Mouse (Mus musculus) intestine, postnatal 0 days (tissue): ENCODE data around the gene Hsh2d. TPM values are rescaled to one million over a fixed set of nuclear protein-coding genes. Genes with fewer than 3 reads are reported as not detected.

Source experiments
- ATAC-seq: fragments of 200-750 bp; cut with Nextera tagmentation; 2 replicates; pipeline ENCODE4 v1.8.0; 2017; ENCODE audit warnings: mild to moderate bottlenecking, moderate TSS enrichment, moderate library complexity
- H3K27ac ChIP-seq: fragments of 300-500 bp; sonication (generic); 2 replicates; pipeline ENCODE4 v1.5.1; 2014; ENCODE audit warnings: mild to moderate bottlenecking, low read depth, low read length, moderate library complexity
- H3K27me3 ChIP-seq: fragments of 300-500 bp; sonication (generic); replicated peaks from 2 replicates; pipeline ENCODE4 v1.6.1; 2014; ENCODE audit warnings: low read length, mixed read lengths; ENCODE audit not compliant: control insufficient read depth, insufficient read depth
- H3K36me3 ChIP-seq: fragments of 300-500 bp; sonication (generic); 2 replicates; pipeline ENCODE4 v1.6.1; 2014; ENCODE audit warnings: mild to moderate bottlenecking, moderate library complexity; ENCODE audit not compliant: control insufficient read depth, insufficient read depth
- H3K4me1 ChIP-seq: fragments of 300-500 bp; sonication (generic); replicated peaks from 2 replicates; pipeline ENCODE4 v1.6.1; 2014; ENCODE audit warnings: antibody characterized with exemption, low read length, mixed read lengths; ENCODE audit not compliant: control insufficient read depth, insufficient read depth
- H3K4me2 ChIP-seq: fragments of 300-500 bp; sonication (generic); replicated peaks from 2 replicates; pipeline ENCODE4 v1.6.1; 2014; ENCODE audit warnings: low read depth, mild to moderate bottlenecking, moderate library complexity
- H3K4me3 ChIP-seq: fragments of 300-500 bp; sonication (generic); 2 replicates; pipeline ENCODE4 v1.5.1; 2014; ENCODE audit warnings: low read depth, low read length
- H3K9ac ChIP-seq: fragments of 300-500 bp; sonication (generic); 2 replicates; pipeline ENCODE4 v1.6.1; 2014; ENCODE audit warnings: mild to moderate bottlenecking, low read depth, low read length
- H3K9me3 ChIP-seq: fragments of 300-500 bp; sonication (generic); 2 replicates; pipeline ENCODE4 v1.6.1; 2016; ENCODE audit warnings: mixed run types; ENCODE audit not compliant: control insufficient read depth
- CTCF ChIP-seq: sonication (generic); IDR thresholded peaks from 2 replicates; pipeline ENCODE4 v1.5.1; 2016; ENCODE audit warnings: low read depth, mild to moderate bottlenecking, control low read depth, antibody characterized with exemption, moderate library complexity
- WGBS: fragments of 180-500 bp; shearing (Covaris S2); extraction: QIAGEN DNeasy Blood & Tissue Kit; methylation state at CpG from one replicate; pipeline ENCODE4 v1.1.7; 2014; 5-methylcytosine and 5-hydroxymethylcytosine counted together
- polyA plus RNA-seq: library from polyadenylated mRNA; unstranded; fragments of >200 nt; fragmentation: Nextera tagmentation; extraction: Ambion mirVana; gene quantifications from 2 replicates; pipeline ENCODE4 v1.2.1, GENCODE M21; 2015

The Hsh2d gene
- polyA plus RNA-seq, 1 experiment from 2014 or later: 3.6 TPM

GRCm38 (mm10) chr8:72160707-72161697, 28.4 kb upstream of the Hsh2d start, which contains the start of gene Rab8a:
Rab8a (plus strand) TSS chr8:72161200.
- H3K4me2 ChIP-seq: peak within 1 kb of the TSS; percentile 84
- WGBS: under 1% methylated on average over 82 of the region's 82 CpGs
- peak within 1 kb of the TSS; percentile 93 for H3K4me3 ChIP-seq
- ATAC-seq: peak; percentile 99
- H3K27me3 ChIP-seq: no peaks in the 10 kb centered on the region
- peak within 1 kb of the TSS; percentile 93 for H3K27ac ChIP-seq
- no peaks in the 10 kb centered on the region for H3K36me3 ChIP-seq
- H3K9me3 ChIP-seq: no peaks in the 10 kb centered on the region
- H3K4me1 ChIP-seq: peaks cover 8% of the 10 kb centered on the region
- peak; percentile 5 for TF ChIP-seq CTCF
- peak within 1 kb of the TSS; percentile 90 for H3K9ac ChIP-seq

DNA sequence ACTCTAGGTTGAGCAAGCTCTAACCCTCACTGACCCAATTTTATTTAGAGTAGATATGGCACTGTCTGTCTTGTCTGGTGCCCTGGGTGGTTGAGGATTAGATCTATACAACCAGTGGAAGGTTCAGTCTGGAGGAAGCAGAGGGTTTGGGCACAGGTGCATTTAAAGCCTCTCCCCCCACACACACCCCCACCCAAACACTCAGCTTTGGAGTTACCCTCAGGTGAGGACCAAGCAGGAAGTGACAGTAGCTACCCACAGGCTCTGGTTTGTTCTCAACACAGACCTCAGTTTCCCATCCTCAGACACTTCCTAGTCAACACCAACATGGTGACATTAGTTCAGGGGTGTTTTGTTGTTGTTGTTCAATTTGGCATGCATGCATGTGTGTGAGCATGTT, 26.6 kb upstream of the Hsh2d start:
- H3K4me2 ChIP-seq: peak overlapping the region; percentile 84

GRCm38 (mm10) chr8:72169098-72169668, 20.3 kb upstream of the Hsh2d start:
- Histone ChIP-seq H3K4me1 (no peaks in the 10 kb centered on the region; the same call in 1 of the 2 replicates), H3K4me2 (no peak overlapping the region), H3K9ac (no peak overlapping the region), H3K36me3 (peaks cover 59% of the 10 kb centered on the region), H3K4me3 (no peak overlapping the region), H3K27ac (peak overlapping the region; percentile 70), H3K9me3 (no peaks in the 10 kb centered on the region), H3K27me3 (no peaks in the 10 kb centered on the region)
- TF ChIP-seq CTCF: no peak
- 75% methylated on average over 3 of the region's 3 CpGs for WGBS
- ATAC-seq: no peak

More for the DNA sequence above, 26.6 kb upstream of the Hsh2d start:
- no peaks in the 10 kb centered on the region for H3K36me3 ChIP-seq
- H3K27me3 ChIP-seq: no peaks in the 10 kb centered on the region
- no peak overlapping the region for H3K4me3 ChIP-seq
- no peak for ATAC-seq
- H3K9ac ChIP-seq: no peak overlapping the region
- no peaks in the 10 kb centered on the region for H3K9me3 ChIP-seq
- peaks cover 8% of the 10 kb centered on the region for H3K4me1 ChIP-seq
- H3K27ac ChIP-seq: no peak overlapping the region
- TF ChIP-seq CTCF: no peak

DNA sequence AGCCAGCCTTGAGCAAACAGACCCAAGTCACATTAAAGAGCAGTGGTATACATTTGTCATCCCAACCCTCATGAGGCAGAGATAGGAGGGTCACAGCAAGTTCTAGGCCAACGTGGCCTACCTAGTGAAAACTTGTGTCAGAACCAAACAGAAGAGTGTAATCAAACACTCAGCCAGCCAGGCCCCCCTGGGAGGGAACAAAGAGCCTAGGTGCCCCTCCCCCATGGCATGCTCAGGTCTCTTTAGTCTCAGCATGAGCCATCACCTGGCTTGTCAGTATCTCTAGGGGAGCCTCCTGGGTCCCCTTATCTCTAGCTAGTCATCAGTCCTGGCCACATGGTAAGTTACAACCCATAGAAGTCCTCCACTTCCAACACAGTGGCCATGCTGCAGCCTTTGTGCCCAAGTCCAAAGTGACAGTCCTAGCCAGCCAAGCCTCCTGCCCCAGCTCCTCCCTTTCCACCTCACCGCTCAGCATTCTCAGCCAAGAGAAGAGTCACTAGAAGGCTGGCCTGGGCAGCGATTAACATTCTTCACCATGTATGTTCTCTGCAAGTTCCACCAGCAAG, 19.7 kb upstream of the Hsh2d start:
- Histone ChIP-seq H3K36me3 (peaks cover 65% of the 10 kb centered on the region), H3K27ac (peak overlapping the region; percentile 70)

GRCm38 (mm10) chr8:72177346-72177925, 12.0 kb upstream of the Hsh2d start:
- Histone ChIP-seq H3K36me3 (peaks cover 95% of the 10 kb centered on the region), H3K4me3 (no peak overlapping the region), H3K9me3 (no peaks in the 10 kb centered on the region), H3K9ac (no peak overlapping the region), H3K4me2 (no peak overlapping the region), H3K27me3 (no peaks in the 10 kb centered on the region), H3K4me1 (no peaks in the 10 kb centered on the region), H3K27ac (no peak overlapping the region)
- 66% methylated on average over 5 of the region's 5 CpGs for WGBS
- ATAC-seq: peak; percentile 39; the same call in 1 of the 2 replicates
- TF ChIP-seq CTCF: peak; percentile 92

More for the DNA sequence above, 19.7 kb upstream of the Hsh2d start:
- Histone ChIP-seq H3K4me3 (no peak overlapping the region), H3K4me2 (no peak overlapping the region), H3K27me3 (no peaks in the 10 kb centered on the region), H3K9me3 (no peaks in the 10 kb centered on the region), H3K4me1 (no peaks in the 10 kb centered on the region; the same call in 1 of the 2 replicates), H3K9ac (no peak overlapping the region)
- 47% methylated on average over 3 of the region's 3 CpGs for WGBS
- peak; percentile 95 for ATAC-seq
- no peak for TF ChIP-seq CTCF
